In the genomic region with DNA sequence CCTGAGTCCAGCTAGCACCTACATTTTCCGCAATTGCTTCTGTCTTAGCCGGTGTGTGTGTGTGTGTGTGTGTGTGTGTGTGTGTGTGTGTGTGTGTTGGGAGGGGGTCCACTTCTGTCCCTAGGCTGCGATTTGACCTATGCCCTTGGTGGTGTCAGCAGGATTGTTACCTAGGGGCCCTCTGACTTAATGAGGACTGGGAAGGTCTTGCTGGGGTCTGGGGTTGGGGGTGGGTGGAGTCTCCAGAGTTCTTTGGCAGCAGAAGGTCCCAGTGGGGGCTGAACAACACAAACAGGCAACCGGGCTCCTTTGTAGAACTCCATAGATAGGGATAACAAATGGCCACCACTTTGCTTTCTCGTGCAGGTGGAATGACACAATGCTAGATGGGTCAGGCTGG, we compare ENCODE assay signal across 8 mouse cellular contexts. TPM values are rescaled to one million over a fixed set of nuclear protein-coding genes. Genes with fewer than 3 reads are reported as not detected.
A peak's percentile ranks its signal among the peaks of the same experiment; 100 is the strongest.
DNase-seq lines count a peak whose midpoint lies in the region; ATAC-seq and TF ChIP-seq lines count a peak whose summit lies in the region.
"Had no signal": no experiment of that assay in that cellular context is flagged by ENCODE, and none has a peak within 500 bp of the region (broad histone marks: within the 10 kb centered on the region; RNA-seq: fewer than 3 reads in every experiment).

No protein-coding gene starts in this region.

- H3K4me1 ChIP-seq in E14TG2a.4 (replicated peaks; ENCODE audit: low read depth, low read length), result peaks cover 49% of the 10 kb centered on the region
- peaks cover 4% of the 10 kb centered on the region for H3K4me1 ChIP-seq in ES-Bruce4 (ENCODE audit: control insufficient read depth, insufficient read depth, low read length)
- H3K4me1 ChIP-seq in hindbrain, embryonic 10.5 days (replicated peaks), result peaks cover 61% of the 10 kb centered on the region
- no peaks in the 10 kb centered on the region; the same call in 1 of the 2 replicates for H3K4me1 ChIP-seq in liver, postnatal 0 days (ENCODE audit: insufficient read depth)

- no peak overlapping the region for H3K27ac ChIP-seq in ES-Bruce4 (ENCODE audit: insufficient read depth, low read length)
- H3K27ac ChIP-seq in hindbrain, embryonic 10.5 days, result peak overlapping the region; percentile 81
- no peak overlapping the region for H3K27ac ChIP-seq in liver, postnatal 0 days (ENCODE audit: low read depth)
- no peak overlapping the region for H3K27ac ChIP-seq in left cerebral cortex, adult 2 months

- TF ChIP-seq EP300 in ES-Bruce4 (IDR thresholded peaks at IDR 0.05; ENCODE audit: insufficient read depth, low read depth, low read length), result no peak
- no peak for TF ChIP-seq EP300 in liver, postnatal 0 days (IDR thresholded peaks at IDR 0.05; ENCODE audit: low read depth)

- H3K9ac ChIP-seq in ES-Bruce4 (ENCODE audit: low read depth, poor library complexity, severe bottlenecking), result no peak overlapping the region
- no peak overlapping the region for H3K9ac ChIP-seq in liver, postnatal 0 days (replicated peaks)

- WGBS in hindbrain, embryonic 10.5 days, result 3% methylated on average over 5 of the region's 5 CpGs
- 14% methylated on average over 5 of the region's 5 CpGs for WGBS in liver, postnatal 0 days (ENCODE audit: insufficient replicate concordance)

- TF ChIP-seq CTCF in E14TG2a.4 (conservative IDR thresholded peaks at IDR 0.05; ENCODE audit: low read length) (no peak), ES-Bruce4 (IDR thresholded peaks at IDR 0.05; ENCODE audit: low read depth, low read length) (no peak)
- no peak for TF ChIP-seq CTCF in liver, postnatal 0 days (IDR thresholded peaks at IDR 0.05; ENCODE audit: low read depth)
- TF ChIP-seq CTCF in left cerebral cortex, adult 2 months (IDR thresholded peaks at IDR 0.05), result no peak

- H3K9me3 ChIP-seq in E14TG2a.4 (ENCODE audit: low read length) (no peaks in the 10 kb centered on the region), ES-Bruce4 (replicated peaks; ENCODE audit: control insufficient read depth, insufficient read depth, low read length, poor library complexity, severe bottlenecking) (no peaks in the 10 kb centered on the region)
- H3K9me3 ChIP-seq in hindbrain, embryonic 10.5 days, result no peaks in the 10 kb centered on the region
- H3K9me3 ChIP-seq in liver, postnatal 0 days (ENCODE audit: low read length), result no peaks in the 10 kb centered on the region

- peak; percentile 63 for DNase-seq in hindbrain, embryonic 10.5 days (ENCODE audit: low spot score)
- DNase-seq in liver, postnatal 0 days, result no peak
- no peak for DNase-seq in adrenal gland, adult 2 months
- DNase-seq in left cerebral cortex, adult 2 months (ENCODE audit: extremely low spot score in 1 of 2, low spot score in 2 of 2), result no peak
- DNase-seq in layer of hippocampus, postnatal 14 days (ENCODE audit: low spot score in 2 of 2), result no peak
- DNase-seq: lung, postnatal 14 days had no signal

- intact Hi-C loops in left cerebral cortex, adult 2 months (cut with DNase I), result no loop called here

- TF ChIP-seq POLR2A in ES-Bruce4 (IDR thresholded peaks at IDR 0.05; ENCODE audit: insufficient read depth, low read length), result no peak

- no peak for ATAC-seq in liver, postnatal 0 days

- H3K27me3 ChIP-seq in E14TG2a.4 (ENCODE audit: insufficient read depth, low read length) (no peaks in the 10 kb centered on the region; the same call in 1 of the 2 replicates), ES-Bruce4 (ENCODE audit: control insufficient read depth, insufficient read depth, low read length, poor library complexity, severe bottlenecking) (no peaks in the 10 kb centered on the region)
- peaks cover 37% of the 10 kb centered on the region for H3K27me3 ChIP-seq in hindbrain, embryonic 10.5 days (ENCODE audit: insufficient read depth, poor library complexity, severe bottlenecking)
- H3K27me3 ChIP-seq in liver, postnatal 0 days (ENCODE audit: insufficient read depth, low read length), result peaks cover 32% of the 10 kb centered on the region

- H3K4me3 ChIP-seq in E14TG2a.4 (replicated peaks; ENCODE audit: low read length), result peak overlapping the region; percentile 41
- H3K4me3 ChIP-seq in ES-Bruce4 (ENCODE audit: low read depth, low read length), result peak overlapping the region; percentile 21
- peak overlapping the region; percentile 48 for H3K4me3 ChIP-seq in hindbrain, embryonic 10.5 days
- 0 out of 2 replicates have a peak overlapping the region, but pooled peaks have one; percentile 35 for H3K4me3 ChIP-seq in liver, postnatal 0 days (ENCODE audit: low read depth, low read length)
- H3K4me3 ChIP-seq in left cerebral cortex, adult 2 months, result no peak overlapping the region

- H3K36me3 ChIP-seq in E14TG2a.4 (ENCODE audit: insufficient read depth, low read length) (no peaks in the 10 kb centered on the region), ES-Bruce4 (ENCODE audit: control insufficient read depth, insufficient read depth, low read length, poor library complexity, severe bottlenecking) (no peaks in the 10 kb centered on the region)
- no peaks in the 10 kb centered on the region for H3K36me3 ChIP-seq in hindbrain, embryonic 10.5 days
- H3K36me3 ChIP-seq in liver, postnatal 0 days (replicated peaks; ENCODE audit: insufficient read depth, low read length), result no peaks in the 10 kb centered on the region

- H3K4me2 ChIP-seq in liver, postnatal 0 days (ENCODE audit: low read depth, low read length), result peak overlapping the region; percentile 66

RNA-seq across cellular contexts. Expression of gene Nhlh2, which starts 14.0 kb away (rescaled TPM):
- polyA plus RNA-seq in ES-Bruce4 (2011; ENCODE audit: insufficient read depth, insufficient read length, low read depth, missing spikeins), result not detected in 2 replicates
- polyA plus RNA-seq in hindbrain, embryonic 10.5 days (2016; fragmentation: Nextera tagmentation; extraction: Ambion mirVana), result 64.1 and 152 TPM in 2 replicates
- not detected in 2 replicates for polyA plus RNA-seq in liver, postnatal 0 days (2015; fragmentation: Nextera tagmentation; extraction: Ambion mirVana)
- total RNA-seq in adrenal gland, adult 2 months (2021), result not detected
- not detected in 2 replicates for polyA plus RNA-seq in adrenal gland, adult 2 months (2012; rRNA removed)
- total RNA-seq in left cerebral cortex, adult 2 months (2021), result under 1 TPM; 0.26 to 0.52 TPM
- 1 to 10 TPM; 3.2 to 4.0 TPM for total RNA-seq in layer of hippocampus, postnatal 14 days (2021)

Comparison
In these comparisons a context has a peak if more than half of its experiments do, and no peak if none do; other contexts are left out.
1. RNA of gene Nhlh2, which starts 14.0 kb away (polyA plus RNA-seq): 64.1 to 152 TPM in hindbrain, embryonic 10.5 days; not detected in ES-Bruce4, not detected in liver, postnatal 0 days and not detected in adrenal gland, adult 2 months; every median in the first group is over 10 times any median in the second.